Mouse (Mus musculus): Measurements from ENCODE around the gene Plac8. TPM values are rescaled to one million over a fixed set of nuclear protein-coding genes. Genes with fewer than 3 reads are reported as not detected.

The Plac8 gene
- polyA plus RNA-seq, 1 experiment from 2014 or later: 1.2 TPM

- peaks cover 8% of the 10 kb centered on the region; the same call in 1 of the 2 replicates for H3K36me3 ChIP-seq
- no peak overlapping the region for H3K4me3 ChIP-seq
- 91% methylated on average over 2 of the region's 2 CpGs for WGBS
- no peak overlapping the region for H3K27ac ChIP-seq (replicated peaks)
- no peak overlapping the region for H3K4me2 ChIP-seq (replicated peaks)
- H3K9ac ChIP-seq (replicated peaks): no peak overlapping the region
- no peaks in the 10 kb centered on the region for H3K9me3 ChIP-seq
- H3K4me1 ChIP-seq: peaks cover 18% of the 10 kb centered on the region
- H3K27me3 ChIP-seq: no peaks in the 10 kb centered on the region
- ATAC-seq (ENCODE audit: low FRiP score, low read depth): no peak
Observed at GRCm38 (mm10) chr5:100520223-100520622, 51.8 kb downstream of the Plac8 start.

GRCm38 (mm10) chr5:100519027-100519411 is 53.0 kb downstream of the Plac8 start:
- WGBS: 10% methylated on average over 5 of the region's 5 CpGs
- Histone ChIP-seq H3K4me3 (peak overlapping the region; percentile 87), H3K27ac (replicated peaks) (peak overlapping the region; percentile 74; the same call in 1 of the 2 replicates), H3K9me3 (no peaks in the 10 kb centered on the region), H3K36me3 (peaks cover 6% of the 10 kb centered on the region; the same call in 1 of the 2 replicates), H3K27me3 (0 out of 2 replicates have a peak, but pooled peaks cover 3% of the 10 kb centered on the region), H3K9ac (replicated peaks) (peak overlapping the region; percentile 87), H3K4me2 (replicated peaks) (peak overlapping the region; percentile 84), H3K4me1 (peaks cover 18% of the 10 kb centered on the region)
- ATAC-seq (ENCODE audit: low FRiP score, low read depth): no peak

GRCm38 (mm10) chr5:100518049-100519026 is 53.7 kb downstream of the Plac8 start, which contains the start of gene Cops4:
TSS of gene Cops4 (plus strand) at chr5:100518309.
- Histone ChIP-seq H3K9ac (replicated peaks) (peak within 1 kb of the TSS; percentile 87), H3K36me3 (peaks cover 6% of the 10 kb centered on the region; the same call in 1 of the 2 replicates), H3K9me3 (no peaks in the 10 kb centered on the region), H3K4me1 (peaks cover 18% of the 10 kb centered on the region), H3K27me3 (0 out of 2 replicates have a peak, but pooled peaks cover 6% of the 10 kb centered on the region), H3K4me3 (peak within 1 kb of the TSS; percentile 87), H3K4me2 (replicated peaks) (peak within 1 kb of the TSS; percentile 84), H3K27ac (replicated peaks) (peak within 1 kb of the TSS; percentile 74)
- ATAC-seq (ENCODE audit: low FRiP score, low read depth): peak; percentile 100
- WGBS: under 1% methylated on average over 64 of the region's 64 CpGs

- Histone ChIP-seq H3K4me3 (no peak overlapping the region), H3K27me3 (0 out of 2 replicates have a peak, but pooled peaks cover 6% of the 10 kb centered on the region), H3K9ac (replicated peaks) (no peak overlapping the region), H3K9me3 (no peaks in the 10 kb centered on the region), H3K36me3 (no peaks in the 10 kb centered on the region), H3K27ac (replicated peaks) (no peak overlapping the region), H3K4me2 (replicated peaks) (no peak overlapping the region), H3K4me1 (peaks cover 3% of the 10 kb centered on the region)
- ATAC-seq (ENCODE audit: low FRiP score, low read depth): no peak
Observed at GRCm38 (mm10) chr5:100512576-100512975, 59.5 kb downstream of the Plac8 start.

- Histone ChIP-seq H3K27me3 (0 out of 2 replicates have a peak, but pooled peaks cover 6% of the 10 kb centered on the region), H3K36me3 (no peaks in the 10 kb centered on the region), H3K4me2 (replicated peaks) (no peak overlapping the region), H3K4me1 (no peaks in the 10 kb centered on the region), H3K9ac (replicated peaks) (no peak overlapping the region), H3K27ac (replicated peaks) (no peak overlapping the region), H3K9me3 (no peaks in the 10 kb centered on the region), H3K4me3 (no peak overlapping the region)
- WGBS: 80% methylated on average over 11 of the region's 11 CpGs
- ATAC-seq (ENCODE audit: low FRiP score, low read depth): no peak
Observed at GRCm38 (mm10) chr5:100509247-100509646, 62.8 kb downstream of the Plac8 start.

Other genes starting within 250 kb of the Plac8 start
- 101 and 108 TPM in 2 replicates for gene Sec31a, start 156.0 kb downstream of the Plac8 start, polyA plus RNA-seq (2016; fragmentation: Nextera tagmentation; extraction: Ambion mirVana)
- gene Lin54, start 71.6 kb downstream of the Plac8 start, polyA plus RNA-seq (2016; fragmentation: Nextera tagmentation; extraction: Ambion mirVana): 15.3 and 16.5 TPM in 2 replicates
- 191 and 203 TPM in 2 replicates for gene Cops4, start 53.9 kb downstream of the Plac8 start, polyA plus RNA-seq (2016; fragmentation: Nextera tagmentation; extraction: Ambion mirVana)
- gene Coq2, start 102.9 kb upstream of the Plac8 start, polyA plus RNA-seq (2016; fragmentation: Nextera tagmentation; extraction: Ambion mirVana): 47.0 and 48.0 TPM in 2 replicates
- 0.75 and 0.88 TPM in 2 replicates for gene Hpse, start 147.5 kb upstream of the Plac8 start, polyA plus RNA-seq (2016; fragmentation: Nextera tagmentation; extraction: Ambion mirVana)
- 23.8 and 27.5 TPM in 2 replicates for gene Helq, start 226.4 kb upstream of the Plac8 start, polyA plus RNA-seq (2016; fragmentation: Nextera tagmentation; extraction: Ambion mirVana)
- 158 and 159 TPM in 2 replicates for gene Mrps18c, start 226.4 kb upstream of the Plac8 start, polyA plus RNA-seq (2016; fragmentation: Nextera tagmentation; extraction: Ambion mirVana)
- 22.9 and 26.7 TPM in 2 replicates for gene Abraxas1, start 248.7 kb upstream of the Plac8 start, polyA plus RNA-seq (2016; fragmentation: Nextera tagmentation; extraction: Ambion mirVana)